Mouse (Mus musculus) limb, embryonic 10.5 days (tissue): Measurements from ENCODE around the gene Trappc1. TPM values are rescaled to one million over a fixed set of nuclear protein-coding genes. Genes with fewer than 3 reads are reported as not detected.
"Not testable (repeated sequence)": the region's sequence is repeated elsewhere in the genome, so short reads cannot be mapped to it uniquely, and the experiment has no call there.

Experiments used
- DNase-seq: peaks from one replicate; pipeline ENCODE4 v3.0.0-alpha.2; 2017; ENCODE audit warnings: low spot score
- H3K27ac ChIP-seq: fragments of 300-500 bp; sonication (generic); 2 replicates; pipeline ENCODE4 v1.5.1; 2016; ENCODE audit warnings: mild to moderate bottlenecking
- H3K27me3 ChIP-seq: fragments of 300-500 bp; sonication (generic); 2 replicates; pipeline ENCODE4 v1.6.1; 2016; ENCODE audit warnings: low read depth, mild to moderate bottlenecking; ENCODE audit not compliant: poor library complexity, severe bottlenecking
- H3K36me3 ChIP-seq: fragments of 300-500 bp; sonication (generic); 2 replicates; pipeline ENCODE4 v1.6.1; 2016; ENCODE audit warnings: mild to moderate bottlenecking, moderate library complexity
- H3K4me1 ChIP-seq: fragments of 300-500 bp; sonication (generic); 2 replicates; pipeline ENCODE4 v1.6.1; 2016
- H3K4me3 ChIP-seq: fragments of 300-500 bp; sonication (generic); 2 replicates; pipeline ENCODE4 v1.5.1; 2016; ENCODE audit warnings: mild to moderate bottlenecking, moderate library complexity
- H3K9me3 ChIP-seq: fragments of 300-500 bp; sonication (generic); replicated peaks from 2 replicates; pipeline ENCODE4 v1.6.1; 2016; ENCODE audit warnings: mild to moderate bottlenecking
- WGBS: fragments of 180-500 bp; shearing (Covaris S2); methylation state at CpG from one replicate; pipeline ENCODE4 v1.1.7; 2016; 5-methylcytosine and 5-hydroxymethylcytosine counted together
- polyA plus RNA-seq: library from polyadenylated mRNA; unstranded; fragments of >200 nt; fragmentation: Nextera tagmentation; extraction: Ambion mirVana; gene quantifications from 2 replicates; pipeline ENCODE4 v1.2.1, GENCODE M21; 2016

Trappc1 gene
- polyA plus RNA-seq, result 135 and 144 TPM in 2 replicates

DNA sequence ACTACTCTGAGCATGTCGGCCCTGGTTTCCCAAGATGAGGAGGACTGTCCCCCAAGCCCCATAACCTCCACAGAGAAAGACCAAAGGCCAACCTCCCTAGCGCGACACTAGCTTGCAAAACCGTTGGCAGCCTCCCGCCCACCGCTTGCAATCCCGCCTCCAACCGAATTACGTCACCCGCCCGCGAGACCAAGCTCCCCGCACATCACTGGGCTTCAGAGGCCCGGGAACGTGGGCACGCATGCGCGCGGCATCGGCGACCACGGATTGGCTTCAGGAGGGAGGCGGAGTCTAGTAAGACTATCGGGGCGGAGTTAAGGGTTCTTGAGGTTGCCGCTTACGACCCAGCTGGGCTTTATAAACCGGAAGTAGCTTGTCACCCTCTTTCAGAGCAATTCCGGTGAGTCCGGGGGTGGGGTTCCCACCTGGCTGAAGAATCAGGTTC is at the start of gene Trappc1, which contains the start of gene Cntrob:
Gene Trappc1, plus strand, starts transcription at position 314 of the 445 bp plus-strand sequence.
Gene Cntrob, minus strand, starts transcription at position 109 of the 445 bp plus-strand sequence.
- peak within 1 kb of the TSS; percentile 72 for H3K4me3 ChIP-seq
- peak within 1 kb of the TSS; percentile 94 for H3K27ac ChIP-seq
- peaks cover 48% of the 10 kb centered on the region for H3K4me1 ChIP-seq
- peaks cover 26% of the 10 kb centered on the region for H3K27me3 ChIP-seq
- DNase-seq, result peak; percentile 98
- peaks cover 25% of the 10 kb centered on the region for H3K36me3 ChIP-seq
- WGBS, result 0% methylated on average over 30 of the region's 30 CpGs
- H3K9me3 ChIP-seq, result no peaks in the 10 kb centered on the region

DNA sequence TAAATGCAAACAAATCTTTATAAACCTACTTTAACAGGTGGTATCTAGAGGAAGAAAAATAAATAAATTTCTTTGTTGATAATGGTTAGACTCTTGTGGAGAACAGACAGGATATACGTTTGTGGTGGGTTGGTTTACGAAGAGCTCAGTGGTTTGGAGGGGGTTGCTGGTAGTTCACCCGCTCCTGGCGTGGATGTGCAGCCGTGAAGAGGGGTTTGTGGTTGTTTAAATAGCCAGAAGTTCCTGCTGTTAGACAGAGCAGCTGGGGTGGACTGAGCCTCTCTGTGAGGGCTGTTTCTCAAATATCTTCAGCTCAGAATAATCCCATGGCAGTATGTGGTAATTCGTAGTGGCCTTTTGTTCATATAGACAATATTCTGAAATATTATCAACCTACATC is 48.1 kb upstream of the Trappc1 start:
- Histone ChIP-seq H3K27ac (no peak overlapping the region), H3K36me3 (no peaks in the 10 kb centered on the region), H3K27me3 (peaks cover 20% of the 10 kb centered on the region), H3K4me1 (peaks cover 2% of the 10 kb centered on the region; the same call in 1 of the 2 replicates), H3K9me3 (no peaks in the 10 kb centered on the region), H3K4me3 (no peak overlapping the region)
- 86% methylated on average over 6 of the region's 6 CpGs for WGBS
- DNase-seq, result no peak

DNA sequence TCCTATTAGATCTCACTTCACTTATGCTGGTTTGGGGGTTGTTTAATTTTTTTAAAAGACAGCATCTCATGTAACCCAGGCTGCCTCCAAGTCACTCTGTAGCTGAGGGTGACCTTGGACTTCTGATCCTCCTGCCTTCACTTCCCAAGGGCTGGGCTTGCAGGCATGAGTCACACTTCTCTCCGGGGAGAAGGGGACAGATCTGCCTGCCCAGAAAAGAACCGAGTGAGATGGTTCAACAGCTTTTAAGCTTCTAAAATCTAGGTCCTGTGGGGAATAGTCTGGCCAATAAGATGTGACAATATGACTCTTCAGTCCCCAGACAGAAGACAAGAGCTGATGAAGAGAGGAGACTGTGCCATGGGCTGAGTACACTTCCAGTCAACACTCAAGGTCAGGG is 47.7 kb upstream of the Trappc1 start:
- Histone ChIP-seq H3K9me3 (no peaks in the 10 kb centered on the region), H3K27ac (no peak overlapping the region), H3K27me3 (peaks cover 20% of the 10 kb centered on the region), H3K4me1 (peaks cover 2% of the 10 kb centered on the region; the same call in 1 of the 2 replicates), H3K36me3 (no peaks in the 10 kb centered on the region), H3K4me3 (no peak overlapping the region)
- WGBS, result 71% methylated on average over 2 of the region's 2 CpGs
- no peak for DNase-seq

DNA sequence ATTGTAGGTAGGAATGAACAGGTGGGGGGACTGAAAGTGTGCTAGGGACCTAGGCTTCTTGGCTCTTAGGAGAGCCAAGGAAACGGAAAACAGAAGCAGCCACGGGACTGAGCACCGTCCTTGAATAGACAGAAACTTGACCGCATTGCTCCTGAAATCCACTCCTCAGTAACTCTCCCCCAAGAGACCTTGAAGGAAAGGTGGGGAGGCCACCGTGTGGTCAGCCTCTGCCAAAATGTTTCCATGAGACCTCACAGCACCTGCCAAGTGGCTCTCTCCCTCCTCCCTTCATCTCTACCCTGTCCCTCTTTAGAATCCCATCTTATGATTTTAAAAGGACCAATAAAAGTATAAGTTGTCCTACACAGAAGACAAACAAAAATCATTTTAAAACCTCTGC is 46.5 kb upstream of the Trappc1 start:
- 70% methylated on average over 5 of the region's 5 CpGs for WGBS
- H3K27me3 ChIP-seq, result peaks cover 12% of the 10 kb centered on the region
- H3K36me3 ChIP-seq, result no peaks in the 10 kb centered on the region
- peaks cover 2% of the 10 kb centered on the region; the same call in 1 of the 2 replicates for H3K4me1 ChIP-seq
- no peak overlapping the region for H3K4me3 ChIP-seq
- no peaks in the 10 kb centered on the region for H3K9me3 ChIP-seq
- H3K27ac ChIP-seq, result no peak overlapping the region
- no peak for DNase-seq

DNA sequence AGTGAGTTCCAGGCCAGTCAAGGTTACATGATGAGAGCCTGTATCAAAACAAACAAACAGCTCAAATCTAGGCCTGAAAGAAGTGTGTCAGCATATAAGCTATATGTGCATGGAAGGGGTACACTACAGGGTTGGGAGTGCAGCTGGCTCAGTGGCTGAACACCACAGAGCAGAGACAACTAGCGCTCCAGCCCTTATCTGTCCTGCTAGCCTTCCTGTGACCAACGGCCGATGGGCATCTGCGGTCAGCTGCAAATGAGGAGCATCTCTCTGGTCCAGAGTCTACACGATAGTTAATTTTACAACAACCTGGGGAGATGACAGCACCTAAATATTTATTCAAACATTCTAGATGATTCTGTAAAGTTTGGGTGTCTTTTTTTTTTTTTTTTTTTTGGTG is 32.7 kb upstream of the Trappc1 start:
- WGBS, result 96% methylated on average over 5 of the region's 5 CpGs
- Histone ChIP-seq H3K36me3 (no peaks in the 10 kb centered on the region), H3K9me3 (no peaks in the 10 kb centered on the region), H3K4me1 (no peaks in the 10 kb centered on the region), H3K27me3 (no peaks in the 10 kb centered on the region), H3K4me3 (no peak overlapping the region), H3K27ac (no peak overlapping the region)
- no peak for DNase-seq

DNA sequence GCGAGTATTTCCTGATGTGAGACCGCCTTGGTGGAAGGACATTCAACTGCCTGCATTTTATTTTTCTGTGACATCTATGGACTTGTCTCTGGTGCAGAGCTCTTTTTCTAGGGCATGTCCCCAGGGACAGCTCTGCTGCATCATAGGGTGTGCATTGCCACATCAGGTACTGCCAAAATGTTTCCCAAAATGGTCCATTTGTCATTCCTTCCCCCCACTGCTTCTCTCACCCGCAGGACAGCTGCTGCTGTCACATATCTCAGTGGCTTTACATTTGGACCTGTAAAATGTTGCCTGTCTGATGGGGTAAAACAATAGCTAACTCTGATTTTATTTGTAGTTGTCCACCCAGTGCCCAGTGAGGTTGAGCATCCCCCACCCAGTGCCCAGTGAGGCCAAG is 28.5 kb upstream of the Trappc1 start:
- 95% methylated on average over 3 of the region's 3 CpGs for WGBS
- H3K27me3 ChIP-seq, result no peaks in the 10 kb centered on the region
- H3K4me1 ChIP-seq, result no peaks in the 10 kb centered on the region
- H3K27ac ChIP-seq, result no peak overlapping the region
- H3K36me3 ChIP-seq, result peaks cover 31% of the 10 kb centered on the region
- H3K4me3 ChIP-seq, result no peak overlapping the region
- DNase-seq, result no peak
- H3K9me3 ChIP-seq, result no peaks in the 10 kb centered on the region

DNA sequence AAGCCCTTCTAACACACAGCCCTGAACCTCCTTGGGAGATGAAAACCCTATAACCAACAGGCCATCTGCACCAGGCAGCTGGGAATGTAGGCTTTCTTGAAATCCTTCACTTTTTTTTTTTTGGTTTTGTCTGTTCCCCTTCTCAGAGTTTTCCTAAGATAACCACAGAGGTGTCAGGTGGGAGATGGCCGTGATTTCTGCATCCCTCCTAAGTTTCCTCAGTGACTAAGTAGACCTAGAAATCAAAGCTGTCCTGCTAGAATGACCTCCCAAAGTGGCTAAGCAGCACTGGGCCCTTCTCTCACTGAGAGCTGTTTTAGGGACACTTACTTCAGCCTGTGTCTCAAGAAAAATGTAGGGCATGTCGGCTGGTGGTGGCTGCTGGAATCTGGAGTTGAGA is 26.0 kb upstream of the Trappc1 start:
- 91% methylated on average over 2 of the region's 2 CpGs for WGBS
- Histone ChIP-seq H3K27me3 (no peaks in the 10 kb centered on the region), H3K4me1 (no peaks in the 10 kb centered on the region), H3K4me3 (no peak overlapping the region), H3K9me3 (no peaks in the 10 kb centered on the region), H3K36me3 (peaks cover 53% of the 10 kb centered on the region), H3K27ac (no peak overlapping the region)
- DNase-seq, result no peak

DNA sequence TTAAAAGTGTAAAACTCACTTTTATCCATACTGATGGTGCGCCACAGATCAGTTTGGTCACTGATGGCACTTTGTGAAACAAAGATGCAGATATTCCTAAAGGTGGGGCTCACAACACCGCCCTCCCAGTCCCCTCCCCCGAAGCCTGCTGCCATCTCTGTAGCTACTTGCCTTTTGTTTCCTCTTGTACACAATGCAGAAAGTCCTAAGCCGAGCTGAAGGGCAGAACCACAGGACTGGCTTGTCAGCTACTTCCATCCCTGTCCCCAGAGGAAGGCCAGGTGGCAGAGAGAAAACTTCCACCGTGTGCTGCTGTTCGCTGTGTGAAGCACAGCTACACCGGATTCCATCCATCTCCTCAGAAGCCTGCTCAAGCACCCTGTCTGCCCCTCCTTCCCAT is 25.5 kb upstream of the Trappc1 start:
- Histone ChIP-seq H3K27me3 (no peaks in the 10 kb centered on the region), H3K27ac (no peak overlapping the region; the same call in 1 of the 2 replicates), H3K9me3 (no peaks in the 10 kb centered on the region), H3K4me1 (no peaks in the 10 kb centered on the region), H3K4me3 (no peak overlapping the region), H3K36me3 (peaks cover 58% of the 10 kb centered on the region)
- WGBS, result 81% methylated on average over 7 of the region's 7 CpGs
- no peak for DNase-seq

DNA sequence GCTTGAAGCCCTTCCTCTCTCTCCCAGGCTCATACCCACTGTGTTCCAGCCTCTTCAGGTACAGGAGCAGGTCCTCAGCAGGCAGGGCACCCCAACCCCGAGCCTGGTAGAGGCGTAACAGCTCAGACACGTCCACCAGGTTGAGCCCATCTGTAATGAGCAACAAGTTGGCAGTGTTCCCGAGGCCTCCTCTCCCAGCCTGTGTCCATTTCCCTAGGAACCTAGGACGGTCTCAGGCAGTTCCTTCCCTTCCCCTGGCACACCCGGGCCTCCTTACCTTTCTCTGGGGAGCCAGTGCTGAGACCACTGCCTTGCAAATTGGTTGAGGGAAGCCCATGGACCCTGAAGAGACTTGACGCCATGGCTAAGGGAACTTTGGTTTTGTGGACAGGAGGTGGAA is 21.0 kb upstream of the Trappc1 start:
- Histone ChIP-seq H3K9me3 (no peaks in the 10 kb centered on the region), H3K27ac (no peak overlapping the region), H3K4me3 (no peak overlapping the region), H3K36me3 (peaks cover 95% of the 10 kb centered on the region), H3K4me1 (no peaks in the 10 kb centered on the region), H3K27me3 (no peaks in the 10 kb centered on the region)
- WGBS, result 94% methylated on average over 7 of the region's 7 CpGs
- no peak for DNase-seq

DNA sequence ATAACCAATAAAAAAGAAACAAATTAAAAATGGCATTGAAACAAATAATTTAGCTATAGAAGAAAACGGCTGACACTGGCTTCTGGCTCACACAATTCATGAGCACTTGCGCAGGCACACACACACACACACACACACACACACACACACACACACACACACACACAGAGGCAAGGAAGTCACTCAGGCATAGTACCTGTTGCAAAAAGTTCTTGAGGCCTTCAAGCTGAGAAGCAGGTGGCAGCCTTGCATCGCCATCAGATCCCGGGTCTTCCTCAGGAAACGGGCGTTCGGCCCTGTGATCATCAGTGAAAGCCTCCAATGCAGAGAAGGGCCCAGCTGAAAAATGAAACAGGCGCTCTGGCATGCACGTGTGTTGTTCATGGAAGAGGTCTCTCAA is 18.5 kb upstream of the Trappc1 start:
- Histone ChIP-seq H3K4me3 (no peak overlapping the region), H3K4me1 (no peaks in the 10 kb centered on the region), H3K27me3 (no peaks in the 10 kb centered on the region), H3K27ac (no peak overlapping the region), H3K9me3 (no peaks in the 10 kb centered on the region), H3K36me3 (peaks cover 96% of the 10 kb centered on the region)
- no peak for DNase-seq
- 95% methylated on average over 9 of the region's 9 CpGs for WGBS

DNA sequence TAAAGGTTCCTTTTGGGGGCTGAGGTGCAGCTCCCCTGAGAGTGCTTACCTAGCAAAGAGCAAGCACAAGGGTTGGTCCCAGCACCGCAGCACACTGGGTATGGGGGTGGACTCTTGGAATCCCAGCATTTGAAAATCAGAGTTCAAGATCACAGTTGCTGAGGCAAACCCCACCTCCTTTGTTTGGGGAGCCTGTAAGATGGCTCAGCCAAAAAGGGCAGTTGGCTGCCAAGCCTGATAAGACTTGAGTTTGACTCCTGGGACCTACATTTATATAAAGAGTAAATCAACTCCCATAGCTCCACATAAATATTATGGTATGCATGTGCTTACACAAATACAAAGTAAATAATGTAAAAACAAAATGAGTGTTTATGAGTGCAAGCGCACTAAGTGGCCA is 17.7 kb upstream of the Trappc1 start:
- no peak overlapping the region for H3K27ac ChIP-seq
- no peak overlapping the region for H3K4me3 ChIP-seq
- DNase-seq, result no peak

DNA sequence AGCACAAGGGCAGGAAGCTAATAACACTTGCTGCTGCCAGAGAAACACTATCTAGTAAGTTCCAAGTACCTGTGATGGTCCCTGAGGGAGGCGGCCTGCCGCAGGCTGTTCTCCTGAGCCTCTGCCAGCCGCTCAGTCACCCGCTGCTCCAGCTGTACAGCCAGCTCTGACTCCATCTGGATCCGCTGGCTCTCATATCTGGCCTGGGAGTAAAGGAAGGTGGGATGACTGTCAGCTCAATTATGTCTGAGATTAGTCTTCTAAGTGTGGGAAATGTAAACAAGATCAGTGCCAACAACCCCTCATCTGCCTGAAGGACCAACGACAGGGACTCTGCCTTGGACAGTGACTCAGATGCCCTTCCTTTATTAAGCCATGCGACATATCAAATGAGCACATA is 12.5 kb upstream of the Trappc1 start:
- Histone ChIP-seq H3K4me1 (no peaks in the 10 kb centered on the region), H3K27me3 (no peaks in the 10 kb centered on the region), H3K9me3 (no peaks in the 10 kb centered on the region), H3K36me3 (peaks cover 96% of the 10 kb centered on the region), H3K4me3 (no peak overlapping the region), H3K27ac (no peak overlapping the region)
- DNase-seq, result no peak
- 89% methylated on average over 7 of the region's 7 CpGs for WGBS

More for the DNA sequence above, 17.7 kb upstream of the Trappc1 start:
- Histone ChIP-seq H3K27me3 (no peaks in the 10 kb centered on the region), H3K4me1 (no peaks in the 10 kb centered on the region), H3K36me3 (peaks cover 97% of the 10 kb centered on the region), H3K9me3 (no peaks in the 10 kb centered on the region)
- WGBS, result 95% methylated on average over 2 of the region's 2 CpGs

DNA sequence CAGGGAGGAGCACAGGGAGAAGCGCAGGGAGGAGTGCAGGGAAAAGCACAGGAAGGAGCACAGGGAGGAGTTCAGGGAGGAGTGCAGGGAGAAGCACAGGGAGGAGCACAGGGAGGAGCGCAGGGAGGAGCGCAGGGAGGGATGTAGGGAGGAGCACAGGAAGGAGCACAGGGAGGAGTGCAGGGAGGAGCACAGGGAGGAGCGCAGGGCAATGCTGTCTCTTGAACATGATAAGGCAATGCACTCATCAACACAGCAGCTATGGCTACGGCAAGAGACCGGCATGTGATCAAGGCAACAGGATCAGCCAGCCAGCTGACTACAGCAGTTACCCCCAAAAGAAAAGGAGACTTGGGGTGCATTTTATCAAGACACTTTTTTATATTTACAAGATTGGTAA is 7.4 kb upstream of the Trappc1 start:
- no peak for DNase-seq
- Histone ChIP-seq H3K36me3 (peaks cover 94% of the 10 kb centered on the region), H3K27ac (no peak overlapping the region), H3K4me3 (no peak overlapping the region), H3K27me3 (no peaks in the 10 kb centered on the region), H3K9me3 (no peaks in the 10 kb centered on the region), H3K4me1 (no peaks in the 10 kb centered on the region)
- WGBS, result 95% methylated on average over 6 of the region's 6 CpGs

DNA sequence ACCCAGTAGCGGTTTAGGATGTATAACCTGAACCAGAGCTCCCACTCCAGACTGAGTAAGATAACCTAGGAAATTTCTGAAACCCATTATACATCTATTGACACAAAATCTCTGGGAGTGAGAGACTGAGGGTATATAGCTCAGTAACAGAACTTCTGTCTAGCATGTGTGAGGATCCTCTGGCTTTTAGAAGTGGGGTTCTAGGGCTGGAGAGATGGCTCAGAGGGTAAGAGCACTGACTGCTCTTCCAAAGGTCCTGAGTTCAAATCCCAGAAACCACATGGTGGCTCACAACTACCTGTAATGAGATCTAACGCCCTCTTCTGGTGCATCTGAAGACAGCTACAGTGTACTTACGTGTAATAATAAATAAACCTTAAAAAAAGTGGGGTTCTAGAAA is 5.8 kb upstream of the Trappc1 start:
- peaks cover 15% of the 10 kb centered on the region for H3K4me1 ChIP-seq
- peaks cover 82% of the 10 kb centered on the region for H3K36me3 ChIP-seq
- not testable (repeated sequence) for H3K27me3 ChIP-seq, H3K4me3 ChIP-seq, DNase-seq, H3K27ac ChIP-seq, H3K9me3 ChIP-seq
- WGBS, result 92% methylated on average over 3 of the region's 3 CpGs
